Mouse (Mus musculus): ENCODE measurements around the gene Tmem234.

GRCm38 (mm10) chr4:129575171-129575844 lies 25.2 kb upstream of the Tmem234 start:
- TF ChIP-seq CTCF (IDR thresholded peaks at IDR 0.05; ENCODE audit: low read depth, low read length): no peak
- no peak for TF ChIP-seq POLR2A (IDR thresholded peaks at IDR 0.05; ENCODE audit: borderline replicate concordance, low read depth, low read length)
